Mouse (Mus musculus) liver, embryonic 15.5 days (tissue): ENCODE results near the gene Serpina7. TPM values are rescaled to one million over a fixed set of nuclear protein-coding genes. Genes with fewer than 3 reads are reported as not detected.

Experiments
- polyA plus RNA-seq: library from polyadenylated mRNA; unstranded; fragments of >200 nt; fragmentation: Nextera tagmentation; extraction: Ambion mirVana; gene quantifications from 2 replicates; pipeline ENCODE4 v1.2.1, GENCODE M21; 2015

Serpina7 gene
- polyA plus RNA-seq, 1 experiment from 2014 or later: 8.0 TPM

Other genes starting within 250 kb of the Serpina7 start
- gene Nrk, start 170.8 kb downstream of the Serpina7 start, polyA plus RNA-seq: 2.4 and 3.9 TPM in 2 replicates
- gene 4930513O06Rik, start 1.0 kb upstream of the Serpina7 start, polyA plus RNA-seq: 0.15 and 0.29 TPM in 2 replicates
- not detected in 2 replicates for gene 4933428M09Rik, start 94.0 kb upstream of the Serpina7 start, polyA plus RNA-seq
- 1.3 and 1.5 TPM in 2 replicates for gene Mum1l1, start 124.8 kb upstream of the Serpina7 start, polyA plus RNA-seq
- gene Trap1a, start 248.4 kb upstream of the Serpina7 start, polyA plus RNA-seq: not detected in 2 replicates